Mouse (Mus musculus): ENCODE measurements around the gene Cend1.
A peak's percentile ranks its signal among the peaks of the same experiment; 100 is the strongest.
"Not testable (repeated sequence)": the region's sequence is repeated elsewhere in the genome, so short reads cannot be mapped to it uniquely, and the experiment has no call there.

Gene Cend1

DNA sequence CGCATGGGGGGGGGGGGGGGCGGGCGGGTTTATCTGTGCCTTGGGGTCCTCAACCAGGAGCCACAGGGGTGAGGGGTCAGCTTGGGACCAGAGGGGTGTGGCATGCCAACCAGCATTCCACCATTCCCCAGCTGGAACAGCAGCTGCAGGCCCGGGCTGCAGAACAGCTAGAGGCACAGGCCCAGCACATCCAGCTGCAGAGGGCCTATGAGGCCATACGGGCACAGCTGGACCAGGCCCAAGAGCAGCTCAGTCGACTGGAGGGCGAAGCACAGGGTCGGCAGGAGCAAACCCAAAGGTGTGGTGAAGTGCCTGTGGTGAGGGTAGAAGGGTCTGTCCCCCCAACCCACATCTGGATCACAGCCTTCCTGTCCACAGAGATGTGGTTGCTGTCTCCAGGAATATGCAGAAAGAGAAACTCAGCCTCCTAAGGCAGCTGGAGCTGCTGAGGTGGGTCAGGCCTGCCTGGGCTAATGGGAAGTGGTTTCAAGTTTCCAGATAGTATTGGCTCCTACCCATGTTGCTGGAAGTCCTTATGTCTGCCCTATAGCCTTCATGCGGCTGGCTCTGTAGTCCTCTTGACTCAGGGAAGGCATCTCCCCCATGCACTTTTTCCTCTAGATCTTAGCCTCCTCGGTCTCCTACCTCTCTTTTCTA, 36.2 kb upstream of the Cend1 start:
- no peak for DNase-seq (ENCODE audit: low read depth, low spot score)

GRCm38 (mm10) chr7:141464603-141465201, 35.4 kb upstream of the Cend1 start:
- no peak for DNase-seq (ENCODE audit: low read depth, low spot score)

- DNase-seq (ENCODE audit: low read depth, low spot score) = no peak
Observed at GRCm38 (mm10) chr7:141463824-141464602, 34.7 kb upstream of the Cend1 start.

GRCm38 (mm10) chr7:141462333-141462821, 33.1 kb upstream of the Cend1 start:
- DNase-seq (ENCODE audit: low read depth, low spot score) = no peak

DNA sequence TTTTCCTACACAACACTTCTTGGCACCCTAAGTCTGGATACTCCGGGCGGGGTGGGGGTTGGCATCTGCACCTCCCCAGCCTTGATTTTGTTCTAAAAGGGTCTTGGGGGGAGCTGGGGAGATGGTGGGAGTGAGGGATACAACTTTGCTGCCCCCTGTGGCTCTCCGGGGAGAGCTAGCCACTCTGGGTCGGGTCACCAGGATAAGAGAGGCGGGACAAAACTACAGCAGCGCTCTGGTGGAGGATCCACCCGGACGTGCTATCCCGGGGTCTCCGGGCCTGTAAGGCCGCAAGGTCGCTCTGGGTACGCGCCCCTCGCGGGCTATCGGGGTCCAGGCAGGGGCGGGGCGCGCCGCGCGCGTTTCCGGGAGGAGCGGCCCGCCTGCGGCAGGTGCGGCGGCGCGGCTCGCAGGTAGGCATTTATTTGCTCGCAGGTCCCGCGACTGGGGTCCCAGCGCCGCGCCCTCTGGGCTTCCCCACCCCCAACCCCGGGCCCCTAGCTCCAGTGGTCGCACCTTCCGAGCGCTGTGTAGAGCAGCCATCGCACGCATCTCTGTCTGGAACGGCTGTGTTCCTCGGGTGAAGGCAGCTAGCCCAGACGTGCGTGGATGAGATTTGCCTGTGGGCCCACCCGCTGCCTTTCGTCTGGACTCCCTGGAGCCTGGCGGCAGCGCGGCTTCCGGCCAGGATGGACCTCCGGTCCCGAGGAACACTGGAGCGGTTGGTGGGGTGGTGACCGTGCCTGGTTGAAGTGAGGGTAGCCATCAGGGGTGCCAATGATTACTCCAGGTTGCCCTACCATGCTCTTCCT, 32.4 kb upstream of the Cend1 start:
- DNase-seq (ENCODE audit: low read depth, low spot score) = no peak

- no peak for DNase-seq (ENCODE audit: low read depth, low spot score)
Observed at GRCm38 (mm10) chr7:141460391-141461113, 31.3 kb upstream of the Cend1 start, which contains the start of gene Cracr2b. TSS of gene Cracr2b (plus strand) at chr7:141461094.

GRCm38 (mm10) chr7:141460001-141460390, 30.7 kb upstream of the Cend1 start:
- DNase-seq (ENCODE audit: low read depth, low spot score) = no peak

DNA sequence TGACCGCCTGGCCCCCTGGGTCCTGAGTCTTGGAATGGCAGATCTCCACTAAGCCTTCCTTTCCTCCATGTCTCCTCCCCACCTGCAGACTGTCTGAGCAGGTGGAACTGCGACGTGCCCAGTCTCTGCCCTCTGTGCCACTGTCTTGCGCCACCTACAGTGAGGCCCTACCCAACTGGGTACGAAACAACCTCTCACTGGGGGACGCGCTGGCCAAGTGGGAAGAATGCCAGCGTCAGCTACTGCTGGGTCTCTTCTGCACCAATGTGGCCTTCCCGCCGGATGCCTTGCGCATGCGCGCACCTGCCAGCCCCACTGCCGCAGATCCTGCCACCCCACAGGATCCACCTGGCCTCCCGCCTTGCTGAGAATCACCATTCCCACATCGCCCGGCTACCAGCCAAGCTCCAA, 30.0 kb upstream of the Cend1 start:
- DNase-seq (ENCODE audit: low read depth, low spot score) = peak; percentile 78

GRCm38 (mm10) chr7:141458661-141459060, 29.4 kb upstream of the Cend1 start:
- DNase-seq (ENCODE audit: low read depth, low spot score) = no peak

DNA sequence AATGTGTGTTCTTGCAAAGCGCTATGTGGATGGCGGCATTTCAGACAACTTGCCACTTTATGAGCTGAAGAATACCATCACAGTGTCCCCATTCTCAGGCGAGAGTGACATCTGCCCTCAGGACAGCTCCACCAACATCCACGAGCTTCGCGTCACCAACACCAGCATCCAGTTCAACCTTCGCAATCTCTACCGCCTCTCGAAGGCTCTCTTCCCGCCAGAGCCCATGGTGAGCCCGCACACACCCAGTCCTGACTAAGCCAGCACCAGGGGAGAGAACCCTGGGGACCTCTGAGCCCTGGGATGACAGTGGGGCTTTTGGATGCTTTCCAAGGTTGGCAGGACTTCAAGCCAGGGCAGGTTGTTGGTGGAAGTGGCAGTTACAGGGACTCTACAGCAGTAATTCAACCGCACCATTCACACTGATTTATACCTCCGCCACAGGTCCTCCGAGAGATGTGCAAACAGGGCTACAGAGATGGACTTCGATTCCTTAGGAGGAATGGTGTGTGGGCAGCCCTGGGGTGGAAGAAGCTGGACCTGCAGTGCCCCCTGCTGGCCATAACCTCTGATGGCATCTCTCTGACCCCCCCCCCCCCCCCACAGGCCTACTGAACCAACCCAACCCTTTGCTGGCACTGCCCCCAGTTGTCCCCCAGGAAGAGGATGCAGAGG, 28.8 kb upstream of the Cend1 start:
- no peak for DNase-seq (ENCODE audit: low read depth, low spot score)

DNA sequence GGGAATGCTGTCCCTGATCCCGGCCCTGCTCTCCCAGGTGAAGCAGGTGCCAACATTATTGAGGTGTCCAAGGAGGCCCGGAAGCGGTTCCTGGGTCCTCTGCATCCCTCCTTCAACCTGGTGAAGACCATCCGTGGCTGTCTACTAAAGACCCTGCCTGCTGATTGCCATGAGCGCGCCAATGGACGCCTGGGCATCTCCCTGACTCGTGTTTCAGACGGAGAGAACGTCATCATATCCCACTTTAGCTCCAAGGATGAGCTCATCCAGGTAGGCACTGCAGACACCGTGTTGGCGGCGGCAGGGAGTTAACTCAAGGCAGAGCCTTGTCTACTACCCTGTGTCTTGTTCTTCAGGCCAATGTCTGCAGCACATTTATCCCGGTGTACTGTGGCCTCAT, 27.9 kb upstream of the Cend1 start:
- DNase-seq (ENCODE audit: low read depth, low spot score) = no peak

DNA sequence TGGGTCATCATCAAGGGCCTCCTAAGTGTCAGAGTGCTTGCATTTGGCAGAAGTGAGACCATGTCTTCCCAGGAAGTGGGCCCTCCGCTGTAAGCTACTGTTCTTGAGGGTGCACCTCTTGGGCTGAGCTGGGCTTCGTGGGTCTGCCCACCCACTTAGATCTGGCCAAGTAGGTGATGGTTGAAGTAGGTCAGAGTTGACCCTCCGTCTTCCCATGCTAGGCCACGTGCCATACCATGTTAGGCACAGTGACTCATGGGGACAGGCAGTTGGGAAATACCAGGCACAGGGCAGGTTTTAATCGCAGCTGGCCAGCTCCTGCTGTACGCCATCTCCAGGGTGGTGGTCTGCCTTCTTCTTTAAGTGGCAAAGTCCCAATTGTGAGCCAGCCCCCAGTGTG, 27.4 kb upstream of the Cend1 start:
- no peak for DNase-seq (ENCODE audit: low read depth, low spot score)

DNA sequence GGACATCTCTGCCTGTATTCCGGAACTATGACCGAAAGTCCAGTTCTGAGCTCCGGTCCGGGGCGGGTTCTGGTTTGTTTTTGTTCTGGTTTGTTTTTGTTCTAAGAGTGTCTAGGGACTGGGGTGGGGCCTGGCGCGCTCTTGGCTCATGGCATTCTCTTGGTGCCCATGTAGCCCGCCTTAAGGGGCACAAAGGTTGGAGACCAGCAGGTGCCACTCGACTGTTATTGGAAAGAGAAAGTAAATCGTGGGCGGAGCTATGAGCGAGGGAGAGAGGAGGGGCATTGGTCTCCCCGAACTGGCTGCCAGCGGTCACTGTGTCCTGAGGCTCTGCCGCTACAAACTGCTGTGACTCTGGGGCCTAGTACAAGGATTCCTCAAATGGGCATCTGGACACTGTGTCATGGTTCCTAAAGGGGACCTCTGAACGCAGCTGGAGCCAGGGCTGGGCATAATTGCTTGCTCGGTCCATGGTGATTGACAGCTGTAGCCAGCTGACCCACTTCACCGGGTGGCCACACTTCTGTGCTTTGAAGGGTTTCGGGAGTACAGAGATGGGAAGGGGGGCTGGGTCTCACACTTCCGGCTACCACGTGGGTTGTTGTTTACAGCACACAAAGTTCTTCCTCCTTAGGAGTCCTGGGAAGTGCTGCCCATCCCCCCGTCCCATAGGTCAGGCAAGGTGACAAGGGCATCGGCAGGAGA, 26.5 kb upstream of the Cend1 start:
- DNase-seq (ENCODE audit: low read depth, low spot score) = peak; percentile 71

GRCm38 (mm10) chr7:141454967-141455551, 25.8 kb upstream of the Cend1 start, which contains the start of gene Pnpla2:
TSS of gene Pnpla2 (plus strand) at chr7:141455198.
- peak; percentile 96 for DNase-seq (ENCODE audit: low read depth, low spot score)

DNA sequence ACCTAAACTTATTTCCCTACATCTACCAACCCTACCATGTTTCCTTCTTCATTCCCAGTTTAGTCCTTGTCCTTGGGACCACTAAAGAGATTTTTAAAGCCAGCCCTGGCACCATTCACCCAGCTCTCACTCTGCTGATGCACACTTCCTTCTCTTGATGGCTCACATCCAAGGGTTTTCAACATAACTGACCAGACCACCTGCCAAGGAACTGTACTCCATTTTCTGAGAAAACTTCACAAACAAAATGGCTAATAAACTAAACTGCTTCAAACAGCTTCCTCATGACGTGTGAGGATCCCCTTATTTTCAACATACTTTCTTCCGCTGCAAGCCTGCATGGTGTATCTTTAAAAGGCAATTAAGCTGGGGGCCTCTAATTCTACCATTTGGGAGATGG, 24.3 kb upstream of the Cend1 start:
- no peak for DNase-seq (ENCODE audit: low read depth, low spot score)

DNA sequence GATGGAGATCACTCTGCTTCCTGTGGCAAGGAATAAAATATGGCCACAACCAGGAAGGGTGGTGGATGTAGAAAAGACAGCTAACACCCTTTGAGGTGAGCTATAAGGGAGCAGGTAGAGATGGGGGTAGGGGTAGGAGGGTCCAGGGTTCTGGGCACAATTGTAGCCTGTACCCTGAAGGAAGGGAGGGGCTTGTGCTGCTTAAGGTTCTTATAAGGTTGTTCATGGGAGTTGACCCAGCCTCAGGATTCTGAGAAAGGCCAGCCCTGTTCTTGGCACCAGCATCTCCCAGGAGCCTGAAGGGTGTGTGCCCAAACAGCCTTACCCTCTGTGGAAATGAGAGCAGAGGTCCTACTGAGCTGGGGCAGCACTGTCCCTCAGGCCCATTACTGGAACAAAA, 22.6 kb upstream of the Cend1 start:
- DNase-seq (ENCODE audit: low read depth, low spot score) = peak; percentile 60

DNA sequence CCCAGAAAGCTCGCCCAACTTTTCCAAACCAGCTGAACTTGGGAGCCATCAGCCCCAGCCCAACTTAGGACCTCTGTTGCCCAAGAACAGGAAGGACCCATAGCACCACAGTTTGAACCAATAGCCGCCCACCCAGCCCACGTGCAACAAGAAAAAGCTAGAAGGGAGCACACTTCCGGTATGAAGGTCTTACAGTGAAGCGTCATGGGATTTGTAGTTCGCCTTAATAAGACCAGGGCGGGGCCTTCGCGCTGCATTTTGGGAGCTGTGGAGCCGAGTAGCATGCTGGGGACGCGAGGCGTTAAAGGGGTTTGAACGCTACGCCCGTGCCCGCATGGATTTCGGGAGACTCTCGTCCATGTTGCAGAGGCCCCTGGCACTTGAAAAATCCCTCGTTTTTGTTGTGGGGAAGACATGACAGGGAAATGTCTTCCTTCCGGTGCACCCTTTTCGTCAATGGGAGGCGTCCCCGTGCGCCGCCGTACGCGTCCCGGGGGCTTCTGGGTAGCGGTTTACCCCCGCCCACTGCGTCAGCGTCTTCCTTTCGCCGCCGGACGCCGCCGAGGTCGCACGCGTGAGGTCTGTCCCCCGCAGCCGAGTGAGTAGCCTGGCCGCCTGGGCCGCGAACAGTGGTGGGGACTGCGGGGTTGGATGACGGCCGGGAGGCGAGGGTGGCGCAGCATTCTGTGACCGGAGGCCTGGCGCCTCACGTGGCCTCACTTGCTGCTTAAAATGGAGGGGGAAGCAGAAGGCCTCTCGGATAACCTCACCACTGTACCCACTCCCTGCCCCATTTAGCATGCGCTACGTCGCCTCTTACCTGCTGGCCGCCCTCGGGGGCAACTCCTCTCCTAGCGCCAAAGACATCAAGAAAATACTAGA, 18.1 kb upstream of the Cend1 start, which contains the start of gene Rplp2:
Gene Rplp2 (plus strand): TSS at position 261 of the 882 bp plus-strand sequence.
- peak; percentile 99 for DNase-seq (ENCODE audit: low read depth, low spot score)

DNA sequence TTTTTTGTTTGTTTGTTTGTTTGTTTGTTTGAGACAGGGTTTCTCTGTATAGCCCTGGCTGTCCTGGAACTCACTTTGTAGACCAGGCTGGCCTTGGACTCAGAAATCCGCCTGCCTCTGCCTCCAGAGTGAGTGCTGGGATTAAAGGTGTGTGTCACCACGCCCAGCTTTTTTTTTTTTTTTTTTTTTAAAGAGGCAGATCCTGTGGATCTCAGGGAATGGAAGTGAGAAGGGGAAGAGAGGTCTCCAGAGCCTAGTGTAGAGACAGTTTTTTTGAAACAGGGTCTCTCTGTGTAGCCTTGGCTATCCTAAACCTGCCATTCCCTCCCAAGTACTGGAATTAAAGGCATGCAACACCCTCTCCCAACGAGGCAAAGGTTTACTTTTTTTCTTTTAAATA, 17.1 kb upstream of the Cend1 start:
- DNase-seq (ENCODE audit: low read depth, low spot score) = not testable (repeated sequence)
